Mouse (Mus musculus) lung, postnatal 0 days (tissue): ENCODE measurements around the gene Spock1. TPM values are rescaled to one million over a fixed set of nuclear protein-coding genes. Genes with fewer than 3 reads are reported as not detected.
A peak's percentile ranks its signal among the peaks of the same experiment; 100 is the strongest.

ENCODE experiments used
- ATAC-seq: fragments of 200-750 bp; cut with Nextera tagmentation; 2 replicates; pipeline ENCODE4 v1.8.0; 2017; ENCODE audit warnings: moderate library complexity
- DNase-seq: peaks from one replicate; pipeline ENCODE4 v3.0.0-alpha.2; 2016; ENCODE audit warnings: low spot score
- H3K27ac ChIP-seq: fragments of 300-500 bp; sonication (generic); 2 replicates; pipeline ENCODE4 v1.5.1; 2014; ENCODE audit warnings: antibody characterized with exemption, mild to moderate bottlenecking, low read length, mixed read lengths
- H3K27me3 ChIP-seq: fragments of 300-500 bp; sonication (generic); replicated peaks from 2 replicates; pipeline ENCODE4 v1.6.1; 2014; ENCODE audit warnings: low read length, mixed read lengths; ENCODE audit not compliant: insufficient read depth
- H3K36me3 ChIP-seq: fragments of 300-500 bp; sonication (generic); 2 replicates; pipeline ENCODE4 v1.6.1; 2014; ENCODE audit warnings: low read length, mixed read lengths; ENCODE audit not compliant: insufficient read depth
- H3K4me1 ChIP-seq: fragments of 300-500 bp; sonication (generic); 2 replicates; pipeline ENCODE4 v1.6.1; 2014; ENCODE audit warnings: antibody characterized with exemption, low read depth, low read length, mixed read lengths; ENCODE audit not compliant: insufficient read depth
- H3K4me2 ChIP-seq: fragments of 300-500 bp; sonication (generic); replicated peaks from 2 replicates; pipeline ENCODE4 v1.6.1; 2014; ENCODE audit warnings: low read depth, mild to moderate bottlenecking, low read length, moderate library complexity, mixed read lengths
- H3K4me3 ChIP-seq: fragments of 300-500 bp; sonication (generic); 2 replicates; pipeline ENCODE4 v1.5.1; 2014; ENCODE audit warnings: low read depth, low read length
- H3K9ac ChIP-seq: fragments of 300-500 bp; sonication (generic); replicated peaks from 2 replicates; pipeline ENCODE4 v1.6.1; 2014; ENCODE audit warnings: low read depth, mild to moderate bottlenecking
- H3K9me3 ChIP-seq: fragments of 300-500 bp; sonication (generic); 2 replicates; pipeline ENCODE4 v1.6.1; 2016; ENCODE audit warnings: low read length, mixed read lengths
- CTCF ChIP-seq: IDR thresholded peaks from 2 replicates; pipeline ENCODE4 v1.5.1; 2016; ENCODE audit warnings: antibody characterized with exemption, mild to moderate bottlenecking
- EP300 ChIP-seq: IDR thresholded peaks from 2 replicates; pipeline ENCODE4 v1.6.1; 2016; ENCODE audit warnings: antibody characterized with exemption, mild to moderate bottlenecking, control low read depth
- WGBS: fragments of 180-500 bp; shearing (Covaris S2); extraction: QIAGEN DNeasy Blood & Tissue Kit; methylation state at CpG from one replicate; pipeline ENCODE4 v1.1.7; 2014; 5-methylcytosine and 5-hydroxymethylcytosine counted together
- polyA plus RNA-seq: library from polyadenylated mRNA; unstranded; fragments of >200 nt; fragmentation: Nextera tagmentation; extraction: Ambion mirVana; gene quantifications from 2 replicates; pipeline ENCODE4 v1.2.1, GENCODE M21; 2015

The Spock1 gene
- polyA plus RNA-seq, 1 experiment from 2014 or later: 0.45 TPM

- WGBS: 55% methylated on average over 20 of the region's 20 CpGs
- H3K27ac ChIP-seq: no peak overlapping the region
- H3K36me3 ChIP-seq: no peaks in the 10 kb centered on the region
- ATAC-seq: no peak
- H3K4me3 ChIP-seq: no peak overlapping the region
- no peak overlapping the region for H3K4me2 ChIP-seq
- no peaks in the 10 kb centered on the region for H3K4me1 ChIP-seq
- TF ChIP-seq EP300: no peak
- TF ChIP-seq CTCF: peak; percentile 69
- no peak for DNase-seq
- H3K9ac ChIP-seq: no peak overlapping the region
- no peaks in the 10 kb centered on the region for H3K27me3 ChIP-seq
- no peaks in the 10 kb centered on the region for H3K9me3 ChIP-seq
Observed at GRCm38 (mm10) chr13:57721524-57722279, 186.4 kb downstream of the Spock1 start.

DNA sequence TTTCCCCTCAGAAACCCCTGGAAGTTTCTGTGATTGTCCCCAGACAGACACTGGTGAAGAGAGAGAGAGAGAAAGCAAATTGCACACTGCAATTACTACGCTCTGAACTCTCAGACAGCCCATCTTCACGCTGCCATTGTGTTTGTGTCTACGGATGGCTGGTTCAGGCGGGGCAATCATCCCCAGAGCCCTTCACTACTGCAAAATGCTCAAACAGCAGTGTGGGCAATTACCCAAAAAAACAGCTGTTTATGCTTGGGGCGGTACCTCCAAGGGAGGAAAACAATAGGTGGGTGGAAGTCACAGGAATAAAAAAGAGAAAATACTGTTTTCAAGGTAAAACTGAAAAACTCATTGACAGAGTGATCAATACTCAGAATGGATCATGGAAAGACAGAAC, 190.0 kb downstream of the Spock1 start:
- WGBS: 79% methylated on average over 5 of the region's 5 CpGs
- H3K27me3 ChIP-seq: no peaks in the 10 kb centered on the region
- no peak for ATAC-seq
- no peak overlapping the region for H3K27ac ChIP-seq
- TF ChIP-seq CTCF (no peak), EP300 (no peak)
- H3K4me3 ChIP-seq: no peak overlapping the region
- H3K4me2 ChIP-seq: no peak overlapping the region
- no peaks in the 10 kb centered on the region for H3K36me3 ChIP-seq
- DNase-seq: no peak
- no peak overlapping the region for H3K9ac ChIP-seq
- H3K9me3 ChIP-seq: no peaks in the 10 kb centered on the region
- no peaks in the 10 kb centered on the region for H3K4me1 ChIP-seq

- H3K27me3 ChIP-seq: no peaks in the 10 kb centered on the region
- H3K36me3 ChIP-seq: no peaks in the 10 kb centered on the region
- no peak overlapping the region for H3K4me2 ChIP-seq
- no peak for DNase-seq
- no peaks in the 10 kb centered on the region for H3K9me3 ChIP-seq
- H3K4me3 ChIP-seq: no peak overlapping the region
- no peaks in the 10 kb centered on the region for H3K4me1 ChIP-seq
- H3K27ac ChIP-seq: no peak overlapping the region
- ATAC-seq: no peak
- TF ChIP-seq CTCF: no peak
- TF ChIP-seq EP300: no peak
- no peak overlapping the region for H3K9ac ChIP-seq
- WGBS: 72% methylated on average over 4 of the region's 4 CpGs
Observed at GRCm38 (mm10) chr13:57712910-57713309, 195.2 kb downstream of the Spock1 start.

- no peaks in the 10 kb centered on the region for H3K9me3 ChIP-seq
- TF ChIP-seq CTCF (no peak), EP300 (no peak)
- H3K27me3 ChIP-seq: no peaks in the 10 kb centered on the region
- H3K27ac ChIP-seq: no peak overlapping the region
- DNase-seq (no peak), ATAC-seq (no peak)
- H3K36me3 ChIP-seq: no peaks in the 10 kb centered on the region
- no peak overlapping the region for H3K4me3 ChIP-seq
- no peaks in the 10 kb centered on the region for H3K4me1 ChIP-seq
- no peak overlapping the region for H3K4me2 ChIP-seq
- H3K9ac ChIP-seq: no peak overlapping the region
Observed at GRCm38 (mm10) chr13:57708425-57708824, 199.7 kb downstream of the Spock1 start.

DNA sequence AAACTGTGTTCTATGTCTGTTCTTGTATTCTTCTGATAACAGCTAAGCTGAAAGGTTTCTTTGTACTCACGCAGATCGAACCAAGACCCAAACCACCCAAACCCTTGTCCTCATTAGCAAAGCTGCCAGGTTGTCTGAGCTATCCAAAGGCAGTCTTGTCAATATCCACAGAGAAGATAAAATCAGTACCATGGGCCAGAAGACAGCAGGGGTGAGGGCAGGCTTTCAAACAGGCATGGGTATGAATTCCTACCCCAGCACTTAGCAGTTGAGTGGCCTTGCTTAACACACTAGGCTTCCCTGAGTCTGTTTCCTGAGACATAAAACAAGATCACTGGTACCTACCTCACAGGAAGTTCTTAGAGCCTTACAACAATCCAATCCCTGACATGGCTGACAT, 205.2 kb downstream of the Spock1 start:
- Histone ChIP-seq H3K4me2 (no peak overlapping the region), H3K27ac (no peak overlapping the region), H3K9me3 (no peaks in the 10 kb centered on the region), H3K27me3 (no peaks in the 10 kb centered on the region), H3K4me3 (no peak overlapping the region), H3K36me3 (no peaks in the 10 kb centered on the region), H3K9ac (no peak overlapping the region), H3K4me1 (no peaks in the 10 kb centered on the region)
- ATAC-seq (no peak), DNase-seq (no peak)
- WGBS: 89% methylated on average over 2 of the region's 2 CpGs
- TF ChIP-seq CTCF (no peak), EP300 (no peak)

GRCm38 (mm10) chr13:57696685-57697084, 211.4 kb downstream of the Spock1 start:
- H3K27ac ChIP-seq: no peak overlapping the region
- ATAC-seq (no peak), DNase-seq (no peak)
- no peaks in the 10 kb centered on the region for H3K36me3 ChIP-seq
- H3K4me1 ChIP-seq: no peaks in the 10 kb centered on the region
- TF ChIP-seq CTCF: no peak
- H3K4me2 ChIP-seq: no peak overlapping the region
- H3K9ac ChIP-seq: no peak overlapping the region
- no peaks in the 10 kb centered on the region for H3K9me3 ChIP-seq
- no peak overlapping the region for H3K4me3 ChIP-seq
- whole genome bisulfite sequencing: 58% methylated on average over 5 of the region's 5 CpGs
- no peaks in the 10 kb centered on the region for H3K27me3 ChIP-seq

- Histone ChIP-seq H3K36me3 (no peaks in the 10 kb centered on the region), H3K9ac (no peak overlapping the region)
- 63% methylated on average over 5 of the region's 5 CpGs for WGBS
Observed at GRCm38 (mm10) chr13:57688926-57689325, 219.2 kb downstream of the Spock1 start.

More at GRCm38 (mm10) chr13:57688926-57689325, 219.2 kb downstream of the Spock1 start:
- Histone ChIP-seq H3K27ac (no peak overlapping the region), H3K4me2 (no peak overlapping the region), H3K9me3 (no peaks in the 10 kb centered on the region), H3K4me3 (no peak overlapping the region), H3K4me1 (no peaks in the 10 kb centered on the region), H3K27me3 (no peaks in the 10 kb centered on the region)
- TF ChIP-seq CTCF (no peak), EP300 (no peak)
- no peak for ATAC-seq
- no peak for DNase-seq
